Comparison of ENCODE assay signal across 13 mouse cellular contexts in genomic region chr11:79093386-79093906, GRCm38 (mm10). TPM values are rescaled to one million over a fixed set of nuclear protein-coding genes. Genes with fewer than 3 reads are reported as not detected.
DNase-seq lines count a peak whose midpoint lies in the region; ATAC-seq lines count a peak whose summit lies in the region.
"Had no signal": no experiment of that assay in that cellular context is flagged by ENCODE, and none has a peak within 500 bp of the region (broad histone marks: within the 10 kb centered on the region; RNA-seq: fewer than 3 reads in every experiment).

No protein-coding gene starts in this region.

- no peak for ATAC-seq in embryonic facial prominence, embryonic 15.5 days (ENCODE audit: insufficient number of reproducible peaks, low FRiP score, low TSS enrichment, low read depth)
- no peak for ATAC-seq in hindbrain, embryonic 13.5 days (ENCODE audit: low FRiP score)
- no peak for ATAC-seq in megakaryocyte, adult 5-6 weeks (ENCODE audit: poor library complexity, severe bottlenecking)
- ATAC-seq in forebrain, embryonic 13.5 days = no peak

- H3K27me3 ChIP-seq in embryonic facial prominence, embryonic 15.5 days = no peaks in the 10 kb centered on the region
- H3K27me3 ChIP-seq in embryonic facial prominence, embryonic 10.5 days (replicated peaks; ENCODE audit: low read depth, poor library complexity, severe bottlenecking) = no peaks in the 10 kb centered on the region
- no peaks in the 10 kb centered on the region for H3K27me3 ChIP-seq in hindbrain, embryonic 10.5 days (ENCODE audit: insufficient read depth, poor library complexity, severe bottlenecking)
- no peaks in the 10 kb centered on the region for H3K27me3 ChIP-seq in hindbrain, embryonic 13.5 days
- H3K27me3 ChIP-seq in megakaryocyte, embryonic 14.5 days (replicated peaks) = no peaks in the 10 kb centered on the region
- H3K27me3 ChIP-seq in forebrain, embryonic 13.5 days = no peaks in the 10 kb centered on the region
- H3K27me3 ChIP-seq: limb, embryonic 12.5 days had no signal

- peaks cover 47% of the 10 kb centered on the region for H3K4me1 ChIP-seq in embryonic facial prominence, embryonic 15.5 days
- H3K4me1 ChIP-seq in embryonic facial prominence, embryonic 10.5 days = peaks cover 74% of the 10 kb centered on the region
- peaks cover 71% of the 10 kb centered on the region for H3K4me1 ChIP-seq in hindbrain, embryonic 10.5 days (replicated peaks)
- peaks cover 54% of the 10 kb centered on the region for H3K4me1 ChIP-seq in hindbrain, embryonic 13.5 days (replicated peaks)
- peaks cover 100% of the 10 kb centered on the region for H3K4me1 ChIP-seq in megakaryocyte, embryonic 14.5 days
- peaks cover 45% of the 10 kb centered on the region for H3K4me1 ChIP-seq in forebrain, embryonic 13.5 days

- H3K36me3 ChIP-seq in embryonic facial prominence, embryonic 15.5 days = no peaks in the 10 kb centered on the region
- H3K36me3 ChIP-seq in embryonic facial prominence, embryonic 10.5 days (replicated peaks) = no peaks in the 10 kb centered on the region
- no peaks in the 10 kb centered on the region for H3K36me3 ChIP-seq in hindbrain, embryonic 10.5 days
- no peaks in the 10 kb centered on the region for H3K36me3 ChIP-seq in hindbrain, embryonic 13.5 days
- peaks cover 87% of the 10 kb centered on the region for H3K36me3 ChIP-seq in megakaryocyte, embryonic 14.5 days (replicated peaks; ENCODE audit: low read length)
- H3K36me3 ChIP-seq in forebrain, embryonic 13.5 days (ENCODE audit: poor library complexity, severe bottlenecking) = no peaks in the 10 kb centered on the region
- H3K36me3 ChIP-seq: limb, embryonic 12.5 days had no signal

- H3K9me3 ChIP-seq in embryonic facial prominence, embryonic 15.5 days (replicated peaks) = no peaks in the 10 kb centered on the region
- no peaks in the 10 kb centered on the region for H3K9me3 ChIP-seq in embryonic facial prominence, embryonic 10.5 days
- no peaks in the 10 kb centered on the region for H3K9me3 ChIP-seq in hindbrain, embryonic 10.5 days
- no peaks in the 10 kb centered on the region for H3K9me3 ChIP-seq in hindbrain, embryonic 13.5 days
- no peaks in the 10 kb centered on the region for H3K9me3 ChIP-seq in megakaryocyte, embryonic 14.5 days
- H3K9me3 ChIP-seq in forebrain, embryonic 13.5 days (replicated peaks) = no peaks in the 10 kb centered on the region
- H3K9me3 ChIP-seq: limb, embryonic 12.5 days had no signal

- no peak for DNase-seq in embryonic facial prominence, embryonic 10.5 days (ENCODE audit: low spot score)
- DNase-seq in hindbrain, embryonic 10.5 days (ENCODE audit: low spot score) = no peak
- no peak for DNase-seq in cerebellum, postnatal 36 days
- DNase-seq: adrenal gland, adult 2 months; kidney, postnatal 10 days; layer of hippocampus, postnatal 36 days; right cerebral cortex, postnatal 4 days had no signal

- H3K4me2 ChIP-seq in embryonic facial prominence, embryonic 15.5 days (replicated peaks) = no peak overlapping the region
- no peak overlapping the region for H3K4me2 ChIP-seq in hindbrain, embryonic 13.5 days
- no peak overlapping the region for H3K4me2 ChIP-seq in forebrain, embryonic 13.5 days
- H3K4me2 ChIP-seq: limb, embryonic 12.5 days had no signal

- no peak overlapping the region for H3K9ac ChIP-seq in embryonic facial prominence, embryonic 15.5 days
- H3K9ac ChIP-seq in hindbrain, embryonic 13.5 days = no peak overlapping the region
- H3K9ac ChIP-seq in forebrain, embryonic 13.5 days = no peak overlapping the region
- H3K9ac ChIP-seq: limb, embryonic 12.5 days had no signal

- 0 out of 2 replicates have a peak overlapping the region, but pooled peaks have one; percentile 19 for H3K27ac ChIP-seq in embryonic facial prominence, embryonic 15.5 days (replicated peaks)
- no peak overlapping the region for H3K27ac ChIP-seq in embryonic facial prominence, embryonic 10.5 days (replicated peaks)
- peak overlapping the region; percentile 87 for H3K27ac ChIP-seq in hindbrain, embryonic 10.5 days
- no peak overlapping the region for H3K27ac ChIP-seq in hindbrain, embryonic 13.5 days
- H3K27ac ChIP-seq in forebrain, embryonic 13.5 days = no peak overlapping the region

- 75% methylated on average over 15 of the region's 15 CpGs for WGBS in embryonic facial prominence, embryonic 15.5 days
- 74% methylated on average over 15 of the region's 15 CpGs for WGBS in embryonic facial prominence, embryonic 10.5 days
- 65% methylated on average over 15 of the region's 15 CpGs for WGBS in hindbrain, embryonic 10.5 days
- WGBS in hindbrain, embryonic 13.5 days = 41% methylated on average over 15 of the region's 15 CpGs
- 54% methylated on average over 15 of the region's 15 CpGs for WGBS in forebrain, embryonic 13.5 days

- no peak overlapping the region for H3K4me3 ChIP-seq in embryonic facial prominence, embryonic 15.5 days (replicated peaks)
- H3K4me3 ChIP-seq in embryonic facial prominence, embryonic 10.5 days = no peak overlapping the region
- H3K4me3 ChIP-seq in hindbrain, embryonic 10.5 days = no peak overlapping the region
- H3K4me3 ChIP-seq in hindbrain, embryonic 13.5 days = no peak overlapping the region
- peak overlapping the region; percentile 74 for H3K4me3 ChIP-seq in megakaryocyte, embryonic 14.5 days (replicated peaks)
- no peak overlapping the region for H3K4me3 ChIP-seq in forebrain, embryonic 13.5 days
- H3K4me3 ChIP-seq: limb, embryonic 12.5 days had no signal

RNA-seq across cellular contexts. Expression of gene Ksr1, which starts 52.8 kb away (rescaled TPM):
- polyA plus RNA-seq in embryonic facial prominence, embryonic 15.5 days (2015; fragmentation: Nextera tagmentation; extraction: Ambion mirVana) = 5.6 and 5.8 TPM in 2 replicates
- polyA plus RNA-seq in embryonic facial prominence, embryonic 10.5 days (2016; fragmentation: Nextera tagmentation; extraction: Ambion mirVana) = 1.0 and 1.5 TPM in 2 replicates
- polyA plus RNA-seq in hindbrain, embryonic 10.5 days (2016; fragmentation: Nextera tagmentation; extraction: Ambion mirVana) = 2.7 and 5.2 TPM in 2 replicates
- 3.1 and 3.5 TPM in 2 replicates for polyA plus RNA-seq in hindbrain, embryonic 13.5 days (2015; fragmentation: Nextera tagmentation; extraction: Ambion mirVana)
- 46.5 and 208 TPM in 2 replicates for polyA plus RNA-seq in megakaryocyte, embryonic 14.5 days (2012; ENCODE audit: insufficient read depth, low replicate concordance)
- 6.4 and 6.8 TPM in 2 replicates for total RNA-seq in megakaryocyte, adult 5-6 weeks (2015)
- 5.2 and 10.8 TPM in 2 replicates for total RNA-seq in megakaryocyte, adult 5-6 weeks (2017)
- 4.0 and 4.1 TPM in 2 replicates for polyA plus RNA-seq in forebrain, embryonic 13.5 days (2015; fragmentation: Nextera tagmentation; extraction: Ambion mirVana)

Comparison
In these comparisons a context has a peak if more than half of its experiments do, and no peak if none do; other contexts are left out.
1. H3K27ac ChIP-seq: peak in embryonic facial prominence, embryonic 15.5 days (single experiment) and hindbrain, embryonic 10.5 days (single experiment); none in embryonic facial prominence, embryonic 10.5 days (single experiment), hindbrain, embryonic 13.5 days (single experiment) and forebrain, embryonic 13.5 days (single experiment).